Mouse (Mus musculus): ENCODE measurements around the gene Dtl. TPM values are rescaled to one million over a fixed set of nuclear protein-coding genes. Genes with fewer than 3 reads are reported as not detected.
A peak's percentile ranks its signal among the peaks of the same experiment; 100 is the strongest.

Dtl gene
- polyA plus RNA-seq, 1 experiment from 2014 or later, result 6.1 TPM

- no peak for TF ChIP-seq CTCF (IDR thresholded peaks at IDR 0.05; ENCODE audit: low read depth)
- H3K27ac ChIP-seq (ENCODE audit: low read depth, low read length), result peak overlapping the region; percentile 63
- under 1% methylated on average over 13 of the region's 13 CpGs for whole genome bisulfite sequencing
- H3K4me3 ChIP-seq (ENCODE audit: low read depth, low read length), result peak overlapping the region; percentile 98
- peaks cover 15% of the 10 kb centered on the region; the same call in 1 of the 2 replicates for H3K4me1 ChIP-seq (replicated peaks; ENCODE audit: control insufficient read depth, insufficient read depth, low read length)
- peak overlapping the region; percentile 84 for H3K4me2 ChIP-seq (replicated peaks; ENCODE audit: low read depth)
- no peaks in the 10 kb centered on the region for H3K36me3 ChIP-seq (ENCODE audit: control insufficient read depth, insufficient read depth)
- no peaks in the 10 kb centered on the region for H3K9me3 ChIP-seq (ENCODE audit: control insufficient read depth)
- no peaks in the 10 kb centered on the region for H3K27me3 ChIP-seq (replicated peaks; ENCODE audit: control insufficient read depth, insufficient read depth, low read length)
- H3K9ac ChIP-seq (ENCODE audit: low read depth, low read length), result peak overlapping the region; percentile 73
- ATAC-seq, result no peak
Observed at GRCm38 (mm10) chr1:191573906-191574639, 1.3 kb downstream of the Dtl start.

DNA sequence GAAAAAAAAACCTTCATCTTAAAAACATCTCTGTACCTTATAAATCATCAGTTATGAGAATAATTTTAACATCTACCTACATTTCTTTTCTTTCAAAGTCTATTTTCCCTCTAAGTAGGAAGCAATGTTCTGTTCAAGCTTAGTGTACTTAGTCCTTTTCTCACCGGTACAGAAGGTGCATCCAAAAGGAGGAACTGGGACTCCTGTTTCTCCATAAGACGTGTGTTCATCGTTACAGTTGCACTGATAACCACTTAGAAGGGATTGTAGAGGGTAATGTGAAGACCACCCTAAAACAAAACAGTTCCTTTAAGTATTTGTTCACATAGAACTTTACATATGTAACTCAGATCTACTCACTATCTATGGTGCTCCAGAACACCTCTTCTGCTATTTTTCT, 4.9 kb downstream of the Dtl start:
- H3K4me2 ChIP-seq (replicated peaks; ENCODE audit: low read depth), result no peak overlapping the region
- WGBS, result 90% methylated on average over 3 of the region's 3 CpGs
- no peak overlapping the region for H3K4me3 ChIP-seq (ENCODE audit: low read depth, low read length)
- no peak overlapping the region for H3K27ac ChIP-seq (ENCODE audit: low read depth, low read length)
- no peaks in the 10 kb centered on the region for H3K27me3 ChIP-seq (replicated peaks; ENCODE audit: control insufficient read depth, insufficient read depth, low read length)
- H3K4me1 ChIP-seq (replicated peaks; ENCODE audit: control insufficient read depth, insufficient read depth, low read length), result no peaks in the 10 kb centered on the region
- no peak overlapping the region for H3K9ac ChIP-seq (ENCODE audit: low read depth, low read length)
- 0 out of 2 replicates have a peak, but pooled peaks cover 8% of the 10 kb centered on the region for H3K36me3 ChIP-seq (ENCODE audit: control insufficient read depth, insufficient read depth)
- no peak for ATAC-seq
- H3K9me3 ChIP-seq (ENCODE audit: control insufficient read depth), result no peaks in the 10 kb centered on the region
- no peak for TF ChIP-seq CTCF (IDR thresholded peaks at IDR 0.05; ENCODE audit: low read depth)

DNA sequence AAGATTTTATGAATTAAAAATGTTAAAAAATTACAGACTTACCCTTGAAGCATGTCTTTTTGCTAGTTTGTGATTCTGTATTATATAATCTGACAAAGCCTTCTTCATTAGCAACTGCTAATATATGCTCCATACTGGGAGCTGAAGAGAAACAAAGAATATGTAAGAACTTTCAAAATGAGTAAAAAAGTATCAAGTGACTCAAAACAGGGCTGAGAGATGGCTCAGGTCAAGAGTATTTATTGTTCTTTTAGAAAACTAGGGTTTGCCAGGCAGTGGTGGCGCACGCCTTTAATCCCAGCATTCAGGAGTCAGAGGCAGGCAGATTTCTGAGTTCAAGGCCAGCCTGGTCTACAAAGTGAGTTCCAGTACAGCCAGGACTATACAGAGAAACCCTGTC, 5.7 kb downstream of the Dtl start:
- Histone ChIP-seq H3K9ac (ENCODE audit: low read depth, low read length) (no peak overlapping the region), H3K9me3 (ENCODE audit: control insufficient read depth) (no peaks in the 10 kb centered on the region), H3K36me3 (ENCODE audit: control insufficient read depth, insufficient read depth) (0 out of 2 replicates have a peak, but pooled peaks cover 8% of the 10 kb centered on the region), H3K4me2 (replicated peaks; ENCODE audit: low read depth) (no peak overlapping the region), H3K4me3 (ENCODE audit: low read depth, low read length) (no peak overlapping the region), H3K27me3 (replicated peaks; ENCODE audit: control insufficient read depth, insufficient read depth, low read length) (no peaks in the 10 kb centered on the region), H3K4me1 (replicated peaks; ENCODE audit: control insufficient read depth, insufficient read depth, low read length) (no peaks in the 10 kb centered on the region), H3K27ac (ENCODE audit: low read depth, low read length) (no peak overlapping the region)
- WGBS, result 99% methylated on average over 2 of the region's 2 CpGs
- no peak for ATAC-seq
- no peak for TF ChIP-seq CTCF (IDR thresholded peaks at IDR 0.05; ENCODE audit: low read depth)

DNA sequence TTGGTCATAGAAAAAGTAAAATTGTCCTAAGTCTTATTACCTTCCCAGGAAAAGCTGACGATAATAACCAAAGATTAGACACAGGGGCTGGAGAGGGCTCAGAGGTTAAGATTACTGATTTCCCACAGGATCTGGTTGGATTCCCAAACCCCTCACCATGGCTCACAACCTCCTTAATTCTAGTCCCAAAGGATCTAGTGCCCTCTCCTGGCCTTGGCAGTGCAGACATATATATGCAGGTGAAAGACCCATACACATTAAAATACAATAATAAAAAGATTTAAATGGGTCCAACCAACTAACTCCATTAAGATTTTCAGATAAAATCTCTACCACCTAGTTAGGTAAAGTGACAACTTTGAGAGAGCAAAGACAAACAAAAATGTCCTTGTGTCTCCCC, 7.5 kb downstream of the Dtl start:
- TF ChIP-seq CTCF (IDR thresholded peaks at IDR 0.05; ENCODE audit: low read depth), result peak; percentile 67

GRCm38 (mm10) chr1:191562823-191563365, 12.4 kb downstream of the Dtl start:
- no peaks in the 10 kb centered on the region for H3K4me1 ChIP-seq (replicated peaks; ENCODE audit: control insufficient read depth, insufficient read depth, low read length)
- WGBS, result 56% methylated on average over 6 of the region's 6 CpGs
- no peaks in the 10 kb centered on the region for H3K27me3 ChIP-seq (replicated peaks; ENCODE audit: control insufficient read depth, insufficient read depth, low read length)
- no peak overlapping the region for H3K9ac ChIP-seq (ENCODE audit: low read depth, low read length)
- no peak for ATAC-seq
- H3K4me3 ChIP-seq (ENCODE audit: low read depth, low read length), result no peak overlapping the region
- H3K4me2 ChIP-seq (replicated peaks; ENCODE audit: low read depth), result no peak overlapping the region
- TF ChIP-seq CTCF (IDR thresholded peaks at IDR 0.05; ENCODE audit: low read depth), result peak; percentile 86
- H3K27ac ChIP-seq (ENCODE audit: low read depth, low read length), result no peak overlapping the region
- no peaks in the 10 kb centered on the region for H3K9me3 ChIP-seq (ENCODE audit: control insufficient read depth)
- H3K36me3 ChIP-seq (ENCODE audit: control insufficient read depth, insufficient read depth), result 0 out of 2 replicates have a peak, but pooled peaks cover 3% of the 10 kb centered on the region

More for the DNA sequence above, 7.5 kb downstream of the Dtl start:
- no peak overlapping the region for H3K27ac ChIP-seq (ENCODE audit: low read depth, low read length)
- no peak overlapping the region for H3K4me2 ChIP-seq (replicated peaks; ENCODE audit: low read depth)
- no peaks in the 10 kb centered on the region for H3K4me1 ChIP-seq (replicated peaks; ENCODE audit: control insufficient read depth, insufficient read depth, low read length)
- H3K36me3 ChIP-seq (ENCODE audit: control insufficient read depth, insufficient read depth), result 0 out of 2 replicates have a peak, but pooled peaks cover 8% of the 10 kb centered on the region
- no peaks in the 10 kb centered on the region for H3K9me3 ChIP-seq (ENCODE audit: control insufficient read depth)
- WGBS, result 73% methylated on average over 1 of the region's 1 CpGs
- no peak overlapping the region for H3K4me3 ChIP-seq (ENCODE audit: low read depth, low read length)
- ATAC-seq, result no peak
- H3K27me3 ChIP-seq (replicated peaks; ENCODE audit: control insufficient read depth, insufficient read depth, low read length), result no peaks in the 10 kb centered on the region
- H3K9ac ChIP-seq (ENCODE audit: low read depth, low read length), result no peak overlapping the region

GRCm38 (mm10) chr1:191559779-191560178, 15.6 kb downstream of the Dtl start:
- H3K4me2 ChIP-seq (replicated peaks; ENCODE audit: low read depth), result no peak overlapping the region
- H3K27ac ChIP-seq (ENCODE audit: low read depth, low read length), result no peak overlapping the region
- no peak for ATAC-seq
- no peak for TF ChIP-seq CTCF (IDR thresholded peaks at IDR 0.05; ENCODE audit: low read depth)
- H3K27me3 ChIP-seq (replicated peaks; ENCODE audit: control insufficient read depth, insufficient read depth, low read length), result no peaks in the 10 kb centered on the region
- H3K36me3 ChIP-seq (ENCODE audit: control insufficient read depth, insufficient read depth), result 0 out of 2 replicates have a peak, but pooled peaks cover 3% of the 10 kb centered on the region
- H3K4me1 ChIP-seq (replicated peaks; ENCODE audit: control insufficient read depth, insufficient read depth, low read length), result no peaks in the 10 kb centered on the region
- no peak overlapping the region for H3K9ac ChIP-seq (ENCODE audit: low read depth, low read length)
- no peaks in the 10 kb centered on the region for H3K9me3 ChIP-seq (ENCODE audit: control insufficient read depth)
- H3K4me3 ChIP-seq (ENCODE audit: low read depth, low read length), result no peak overlapping the region
- 83% methylated on average over 5 of the region's 5 CpGs for WGBS
